Mouse (Mus musculus): Measurements from ENCODE around the gene BC048507.

DNA sequence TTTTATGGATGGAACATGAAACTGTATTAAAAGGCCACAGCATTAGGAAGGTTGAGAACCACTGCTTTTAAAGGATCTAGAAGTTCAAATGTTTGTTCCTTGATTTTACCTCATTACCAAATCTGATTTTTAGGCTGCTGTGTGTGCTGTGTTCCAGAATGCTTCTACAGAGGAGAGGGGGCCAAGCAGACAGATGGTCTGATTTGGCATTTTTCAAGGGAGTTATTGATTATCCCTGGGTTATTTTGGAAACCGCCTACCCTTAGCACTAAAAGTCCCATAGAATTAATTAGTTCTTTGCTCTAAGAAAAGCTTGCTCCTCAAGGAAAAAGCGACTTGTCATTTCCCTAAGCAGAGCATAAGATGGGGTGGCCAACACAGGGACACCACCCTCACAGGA is 9.1 kb upstream of the BC048507 start:
- no peak for TF ChIP-seq CTCF (IDR thresholded peaks at IDR 0.05; ENCODE audit: low read depth)
- no peak for TF ChIP-seq EP300 (IDR thresholded peaks at IDR 0.05; ENCODE audit: low read depth)

Data from heart, postnatal 0 days (tissue).